Mouse (Mus musculus) kidney, adult 9 months (tissue): ENCODE results near the gene Art3.

Experiments used
- DNase-seq: peaks from one replicate; pipeline ENCODE4 v3.0.0; 2022

Art3 gene

DNA sequence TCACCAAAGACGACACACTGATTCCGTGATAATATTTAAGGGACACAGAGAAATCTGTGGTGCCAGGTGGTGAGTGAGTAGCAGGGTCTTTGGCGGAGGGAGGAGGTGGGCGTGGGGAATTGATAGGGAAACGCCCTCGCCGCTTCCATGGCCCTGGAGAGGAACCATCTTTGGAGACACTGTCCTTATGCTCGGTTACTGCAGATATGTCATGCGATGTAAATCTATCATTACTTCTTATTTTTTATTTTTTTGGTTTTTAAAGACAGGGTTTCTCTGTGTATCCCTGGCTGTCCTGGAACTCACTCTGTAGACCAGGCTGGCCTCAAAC lies 50.7 kb downstream of the Art3 start:
- no peak for DNase-seq

- DNase-seq = no peak
Observed at GRCm38 (mm10) chr5:92383747-92384146, 52.1 kb downstream of the Art3 start.

DNA sequence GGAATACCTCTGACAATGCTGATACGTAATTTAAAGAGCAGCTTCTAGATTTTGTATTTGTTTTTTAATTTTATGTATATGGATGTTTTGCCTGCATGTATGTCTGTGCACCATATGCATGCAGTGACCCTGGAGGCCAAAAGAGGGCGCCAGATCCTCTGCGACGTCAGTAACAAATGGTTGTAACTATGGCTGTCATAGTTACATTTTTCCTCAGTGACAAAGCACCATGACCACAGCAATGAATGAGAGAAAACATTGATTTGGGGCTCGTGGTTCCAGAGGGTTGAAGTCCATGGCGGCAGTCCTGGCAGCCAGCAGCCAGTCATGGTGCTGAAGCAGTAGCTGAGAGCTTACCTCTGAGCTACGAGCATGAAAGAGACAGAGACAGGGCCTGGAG lies 53.2 kb downstream of the Art3 start:
- no peak for DNase-seq

DNA sequence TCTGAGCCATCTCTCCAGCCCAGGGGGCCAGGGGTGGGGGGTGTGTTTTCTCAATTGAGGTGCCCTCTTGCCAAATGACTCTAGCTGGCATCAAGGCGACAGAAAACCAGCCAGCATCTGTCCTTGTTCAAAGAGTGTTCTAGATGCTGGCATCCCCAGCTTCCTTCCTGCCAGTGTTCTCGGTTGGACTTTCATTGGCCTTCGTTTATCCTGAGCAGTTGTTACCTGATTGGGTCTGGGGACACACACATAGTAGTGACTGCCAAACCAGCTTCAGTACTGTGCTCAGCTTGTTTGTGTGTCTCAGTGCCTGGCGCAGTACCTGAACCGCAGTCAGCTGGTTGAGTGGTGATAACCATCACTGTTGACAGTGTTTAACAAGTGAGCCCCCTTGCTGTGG lies 54.5 kb downstream of the Art3 start:
- no peak for DNase-seq

DNA sequence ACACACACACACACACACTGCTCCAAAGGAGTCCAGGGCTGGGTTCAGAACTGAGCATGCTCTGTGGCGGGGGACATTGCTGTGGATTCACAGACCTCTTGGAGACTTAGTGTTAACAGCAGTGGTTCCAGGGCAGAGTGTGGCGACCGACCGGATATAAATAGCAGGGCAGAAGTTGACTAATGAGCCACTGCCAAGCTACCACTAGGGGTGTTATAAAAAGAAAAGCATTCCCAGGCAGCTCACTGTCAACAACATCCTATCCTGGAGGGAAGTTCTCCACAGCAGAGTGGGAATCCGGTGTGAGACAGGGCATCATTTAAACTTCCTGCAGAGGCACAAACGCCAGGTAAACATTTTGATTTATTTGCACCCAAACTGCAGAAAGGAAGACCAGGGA lies 55.0 kb downstream of the Art3 start:
- peak; percentile 70 for DNase-seq

- peak; percentile 70 for DNase-seq
Observed at GRCm38 (mm10) chr5:92387433-92387832, 55.8 kb downstream of the Art3 start.

DNA sequence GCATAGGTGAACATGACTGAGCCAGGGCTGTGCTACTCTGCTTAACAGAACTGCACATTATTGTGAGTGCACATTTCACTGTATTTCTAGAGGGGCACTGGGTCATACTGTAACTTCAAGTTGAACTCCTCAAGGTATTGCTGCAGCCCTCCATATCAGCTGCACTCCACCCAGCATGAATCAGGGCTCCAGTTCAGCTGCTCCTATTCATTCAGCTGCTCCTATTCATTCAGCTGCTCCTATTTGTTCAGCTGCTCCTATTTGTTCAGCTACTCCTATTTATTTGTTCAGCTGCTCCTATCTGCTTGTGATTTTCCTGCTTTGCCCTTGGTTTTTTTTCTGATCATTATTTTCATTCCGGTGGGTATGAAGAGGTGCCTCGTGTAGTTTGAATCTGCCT lies 58.4 kb downstream of the Art3 start:
- DNase-seq = no peak

- no peak for DNase-seq
Observed at GRCm38 (mm10) chr5:92390615-92391014, 59.0 kb downstream of the Art3 start.

- no peak for DNase-seq
Observed at GRCm38 (mm10) chr5:92392542-92392941, 60.9 kb downstream of the Art3 start.

- DNase-seq = no peak
Observed at GRCm38 (mm10) chr5:92393863-92394262, 62.2 kb downstream of the Art3 start.

GRCm38 (mm10) chr5:92395764-92396163 lies 64.1 kb downstream of the Art3 start:
- no peak for DNase-seq

DNA sequence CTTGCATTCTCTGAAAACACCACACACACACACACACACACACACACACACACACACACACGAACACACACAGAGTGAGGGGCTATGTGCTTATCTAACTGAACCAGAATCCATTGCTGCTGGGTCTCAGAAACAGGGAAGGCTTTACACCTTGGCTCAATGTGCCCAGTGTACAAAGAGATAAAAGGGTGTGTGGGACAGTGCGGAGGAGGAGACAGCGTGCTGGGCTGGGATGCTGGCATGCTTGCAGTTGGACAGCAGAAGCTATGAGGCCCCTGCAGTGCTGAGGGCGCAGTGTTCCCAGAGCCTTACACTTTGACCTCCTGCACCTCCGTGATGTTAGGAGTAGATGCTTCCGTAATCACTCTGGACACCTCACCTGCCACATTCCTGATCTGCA lies 64.8 kb downstream of the Art3 start:
- DNase-seq = no peak

DNA sequence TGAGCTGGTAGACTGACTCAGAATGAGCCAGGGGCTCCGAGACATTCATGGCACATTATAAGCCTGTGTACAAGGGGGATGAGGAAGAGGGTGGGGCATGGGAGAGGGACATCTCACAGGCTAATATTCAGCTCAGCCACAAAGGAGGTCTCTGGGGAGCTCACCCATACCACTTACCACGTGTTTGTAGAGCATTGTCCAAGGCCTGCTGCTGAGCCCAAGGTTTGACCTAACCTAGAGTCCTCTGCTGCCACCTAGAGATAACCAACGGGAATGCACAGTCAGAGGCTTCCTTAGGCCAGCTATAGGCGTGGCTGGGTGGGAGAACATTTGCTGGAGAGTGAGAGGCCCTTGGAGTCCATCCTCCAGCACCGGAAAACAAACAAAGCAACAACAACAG lies 66.5 kb downstream of the Art3 start:
- DNase-seq = peak; percentile 82

- no peak for DNase-seq
Observed at GRCm38 (mm10) chr5:92402816-92403215, 71.2 kb downstream of the Art3 start.

GRCm38 (mm10) chr5:92403562-92404399 lies 72.2 kb downstream of the Art3 start:
- DNase-seq = no peak

GRCm38 (mm10) chr5:92404400-92404678 lies 72.7 kb downstream of the Art3 start:
- no peak for DNase-seq

DNA sequence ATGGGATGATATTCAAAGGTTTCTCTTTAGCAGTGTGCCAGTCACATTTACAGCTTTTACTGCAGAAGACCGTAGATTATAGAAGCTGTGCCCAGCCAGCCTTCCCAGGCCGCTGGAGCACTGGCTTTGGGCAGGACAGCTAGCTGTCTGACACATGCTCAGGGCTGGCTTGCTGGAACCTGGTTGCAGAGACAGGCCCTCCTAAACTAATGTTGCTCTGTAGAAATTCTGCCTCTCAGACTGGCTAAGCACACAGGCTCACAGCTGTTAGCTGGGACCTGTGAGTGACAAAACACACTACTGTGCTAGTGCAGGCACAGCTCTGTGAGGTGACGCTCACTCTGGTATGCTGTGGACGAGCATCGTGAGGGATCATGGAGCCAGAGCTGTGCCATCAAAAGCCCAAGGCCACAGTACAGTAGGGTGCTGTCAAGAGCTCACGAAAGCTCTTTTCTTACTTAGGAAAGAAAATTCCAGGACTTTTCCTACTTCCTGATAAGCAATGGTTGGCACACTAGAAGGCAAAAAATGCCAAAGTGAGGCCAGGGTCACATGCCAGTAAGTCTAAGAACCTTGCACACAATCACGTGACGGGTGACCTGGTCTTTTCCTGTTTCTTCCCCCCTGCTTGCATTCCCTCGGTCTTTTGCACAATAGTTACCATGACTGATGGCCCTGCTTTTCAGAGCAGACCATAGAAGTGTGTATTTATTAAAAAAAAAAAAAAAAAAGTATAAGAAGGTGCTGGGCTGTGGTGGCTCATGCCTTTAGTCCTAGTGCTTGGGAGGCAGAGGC lies 77.9 kb downstream of the Art3 start:
- DNase-seq = peak; percentile 39

DNA sequence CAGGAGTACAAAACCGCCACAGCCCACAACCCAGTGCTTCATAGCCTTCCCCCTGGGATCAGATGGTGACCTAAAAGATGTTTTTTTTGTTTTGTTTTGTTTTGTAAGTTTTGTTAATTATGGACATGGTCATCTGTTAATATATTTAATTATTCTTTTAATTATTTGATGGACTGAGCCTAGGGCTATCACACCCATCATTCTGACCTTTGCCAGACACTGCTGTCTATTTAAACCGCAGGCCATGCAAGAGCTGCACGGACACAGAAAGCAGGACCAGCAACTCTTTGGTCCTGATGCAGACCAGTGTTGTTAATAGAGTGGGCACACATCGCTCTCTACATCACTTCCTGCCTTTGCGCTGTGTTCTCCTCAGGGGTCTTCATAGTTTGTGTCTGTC lies 78.9 kb downstream of the Art3 start:
- DNase-seq = no peak

- DNase-seq = no peak
Observed at GRCm38 (mm10) chr5:92411461-92412140, 80.0 kb downstream of the Art3 start.

- no peak for DNase-seq
Observed at GRCm38 (mm10) chr5:92413271-92413981, 81.8 kb downstream of the Art3 start.

GRCm38 (mm10) chr5:92413982-92414375 lies 82.4 kb downstream of the Art3 start:
- no peak for DNase-seq

DNA sequence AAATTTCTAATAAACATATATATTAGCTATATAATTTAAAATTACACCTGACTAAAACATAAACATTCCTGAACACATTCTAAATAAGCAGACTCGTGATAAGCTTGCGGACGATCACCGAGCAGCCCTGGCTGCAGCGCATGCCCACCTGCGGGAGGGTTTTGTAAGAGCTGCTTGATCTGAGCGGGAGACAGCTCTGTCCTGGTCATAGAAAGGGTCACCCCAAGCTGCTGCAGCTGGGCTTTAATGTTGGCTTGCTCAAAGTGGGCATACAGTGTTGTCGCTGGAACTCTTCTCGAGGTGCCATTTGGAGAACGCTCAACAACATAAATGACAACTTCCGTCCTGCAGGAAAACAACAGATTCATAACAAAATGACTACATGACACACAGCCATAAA lies 92.5 kb downstream of the Art3 start:
- DNase-seq = no peak

GRCm38 (mm10) chr5:92430723-92431122 lies 99.1 kb downstream of the Art3 start:
- DNase-seq = no peak
